Mouse (Mus musculus) layer of hippocampus, adult 2 months (tissue): ENCODE measurements around the gene Tspan12. TPM values are rescaled to one million over a fixed set of nuclear protein-coding genes. Genes with fewer than 3 reads are reported as not detected.

Experiments
- DNase-seq, 2 experiments: peaks; one replicate each; pipeline ENCODE4 v3.0.0; 2022; ENCODE audit warnings: low spot score in 2 of 2
- H3K27ac ChIP-seq: fragments of 200-600 bp; 2 replicates; pipeline ENCODE4 v1.8.1; 2022
- H3K4me3 ChIP-seq: fragments of 200-600 bp; 2 replicates; pipeline ENCODE4 v1.8.1; 2022; ENCODE audit warnings: mild to moderate bottlenecking
- CTCF ChIP-seq: fragments of 200-600 bp; conservative IDR thresholded peaks from 2 replicates; pipeline ENCODE4 v1.8.1; 2022; ENCODE audit warnings: antibody characterized with exemption, mild to moderate bottlenecking, moderate library complexity
- total RNA-seq, 2 experiments: library from RNA; stranded (reverse); gene quantifications; 2 replicates each; pipeline ENCODE4 v1.2.3; 2021

Gene Tspan12
- total RNA-seq, 2 experiments from 2014 or later: 27.8 to 29.2 TPM

DNA sequence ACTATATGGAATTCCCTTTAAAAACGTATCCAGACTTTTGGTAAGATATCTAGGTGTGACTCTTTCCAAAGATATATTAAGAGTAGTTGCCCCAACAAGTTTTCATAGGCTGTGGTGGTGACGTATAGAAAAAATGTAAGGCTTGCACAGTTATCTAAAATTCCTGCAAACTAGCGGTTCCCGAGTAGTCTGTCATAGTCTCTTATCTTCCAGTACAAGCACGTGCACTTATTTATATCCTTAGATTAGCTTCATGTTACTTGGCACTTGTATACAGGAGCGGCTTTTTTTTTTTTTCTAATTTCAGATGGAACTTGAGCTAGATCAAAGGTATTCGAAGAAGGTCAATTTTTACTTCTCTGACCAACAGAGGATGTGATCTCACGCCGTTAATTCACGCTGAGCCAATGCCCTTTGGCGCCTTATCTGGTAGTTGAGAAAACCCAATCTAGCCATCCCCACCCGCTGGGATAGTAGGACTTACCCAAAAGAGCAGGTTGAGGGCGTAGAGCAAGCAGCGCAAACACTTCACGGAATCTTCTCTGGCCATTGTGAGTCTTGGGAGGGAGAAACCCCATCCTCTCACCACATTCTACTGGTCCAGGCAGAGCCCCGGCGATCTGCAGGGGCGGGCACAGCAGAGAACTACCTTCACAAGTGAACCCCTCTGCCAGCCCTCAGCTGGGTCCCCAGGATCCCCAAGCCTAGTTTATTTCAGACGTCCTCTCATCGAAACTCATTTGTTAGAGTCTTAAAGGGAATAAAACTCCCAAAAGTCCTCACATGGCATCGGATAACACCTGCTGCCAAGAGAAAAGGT lies 1.6 kb downstream of the Tspan12 start:
- no peak for DNase-seq
- no peak for TF ChIP-seq CTCF
- H3K27ac ChIP-seq: peak overlapping the region; percentile 81
- H3K4me3 ChIP-seq: peak overlapping the region; percentile 88

DNA sequence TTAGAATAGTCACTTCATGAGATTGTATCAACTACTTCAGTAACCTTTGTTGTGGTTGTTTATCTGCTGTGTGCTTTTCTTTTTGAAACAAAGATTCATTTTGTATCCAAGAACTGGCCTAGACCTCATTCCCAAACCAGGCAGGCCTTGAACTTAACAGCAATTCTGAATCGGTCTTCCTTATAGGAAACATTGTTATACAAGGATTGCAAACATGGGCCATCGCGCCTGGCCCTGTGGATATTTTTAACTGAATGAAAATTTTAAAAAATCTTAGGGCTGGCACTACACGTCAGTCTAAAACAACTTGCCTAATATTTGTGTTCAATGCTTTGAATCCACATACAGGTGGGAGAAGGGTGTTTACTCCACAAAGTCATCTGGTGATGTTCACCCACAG lies 3.5 kb downstream of the Tspan12 start:
- no peak for DNase-seq
- no peak for TF ChIP-seq CTCF
- H3K4me3 ChIP-seq: no peak overlapping the region
- no peak overlapping the region for H3K27ac ChIP-seq

DNA sequence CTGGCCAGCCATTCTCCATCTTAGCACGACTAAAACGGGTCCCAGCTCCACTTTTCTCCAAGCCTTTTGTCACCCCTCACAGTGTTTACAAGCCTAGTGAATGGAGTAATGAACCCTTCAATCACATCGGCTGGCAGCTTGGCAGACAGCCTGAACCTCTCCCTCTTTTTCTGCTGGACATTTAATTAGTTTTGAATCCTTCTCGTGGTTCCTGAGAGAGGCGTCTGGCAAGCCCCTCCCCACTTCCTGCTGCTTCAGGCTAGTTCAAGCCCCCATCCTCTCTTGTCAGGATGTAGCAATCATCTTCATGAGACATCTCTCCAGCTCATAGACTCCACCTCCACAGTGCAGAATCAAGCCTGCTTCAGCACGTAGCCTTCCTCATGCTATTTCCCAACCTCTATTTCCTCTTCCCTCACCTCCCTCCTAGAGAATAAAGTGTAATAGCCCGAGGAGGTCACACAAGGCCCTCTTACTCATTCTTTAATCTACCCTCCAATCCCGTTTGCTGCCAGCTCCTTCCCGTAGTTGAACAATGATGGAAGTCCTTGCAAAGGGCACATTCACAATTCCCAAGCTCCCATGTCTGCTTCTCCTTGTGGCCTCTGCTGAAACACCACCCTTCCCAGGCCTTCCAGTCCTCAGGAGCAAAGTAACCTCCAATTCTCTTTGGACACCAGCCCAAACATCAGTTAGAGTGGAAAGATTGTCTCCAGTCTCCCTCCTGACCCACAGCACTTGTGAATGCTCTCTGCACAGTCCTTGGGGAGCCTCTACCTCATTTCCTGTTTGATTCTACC lies 12.1 kb downstream of the Tspan12 start:
- DNase-seq: peak in 1 of 2 experiments; percentile 23
- peak overlapping the region; percentile 51; the same call in 1 of the 2 replicates for H3K27ac ChIP-seq
- H3K4me3 ChIP-seq: no peak overlapping the region
- TF ChIP-seq CTCF: no peak

DNA sequence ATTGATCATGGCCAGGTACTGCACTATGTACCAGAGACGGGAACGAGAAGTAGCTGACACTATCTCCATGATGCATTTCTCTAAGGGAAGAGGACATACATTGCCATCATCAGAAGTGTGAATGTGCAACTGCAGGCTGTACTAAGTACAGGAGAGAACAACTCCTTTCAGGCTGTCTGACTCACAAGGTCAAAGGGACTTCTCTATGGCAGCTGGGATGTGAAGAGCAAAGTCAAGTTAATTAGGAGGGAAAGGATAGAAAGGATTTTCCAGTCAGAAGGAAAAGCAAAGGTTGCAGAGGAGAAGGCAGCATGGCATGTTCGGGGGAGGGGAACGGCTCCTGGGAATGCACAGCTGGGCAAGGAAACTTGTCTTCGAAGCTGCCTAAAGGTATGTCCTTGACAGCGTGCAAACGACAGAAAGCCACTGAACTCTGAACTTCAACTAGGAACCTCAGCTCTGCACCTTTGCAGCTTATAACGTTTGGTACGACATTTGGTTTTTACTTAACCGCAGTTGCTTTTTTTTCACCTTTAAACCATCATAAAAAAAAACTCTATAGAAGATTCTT lies 13.0 kb downstream of the Tspan12 start:
- no peak for TF ChIP-seq CTCF
- no peak for DNase-seq
- no peak overlapping the region for H3K27ac ChIP-seq
- H3K4me3 ChIP-seq: no peak overlapping the region

DNA sequence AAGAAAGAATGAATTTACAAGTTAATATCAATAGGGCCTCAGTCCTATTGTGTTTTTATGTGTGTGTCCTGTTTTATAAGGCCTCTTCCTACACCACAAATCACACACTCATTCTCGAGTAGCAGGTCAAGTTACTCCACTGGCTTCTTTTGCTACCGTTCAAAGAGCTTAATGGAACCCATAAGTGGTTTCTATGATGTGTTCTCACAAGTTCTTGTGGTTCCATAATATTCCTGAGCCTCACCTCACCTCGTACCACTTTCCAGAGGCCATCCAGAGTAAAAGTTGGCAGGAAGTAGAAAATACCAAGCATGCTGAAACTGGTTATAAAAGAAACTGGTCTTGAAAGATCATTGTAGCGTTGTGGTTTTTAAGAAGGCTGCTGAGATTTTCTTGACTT lies 18.8 kb downstream of the Tspan12 start:
- H3K27ac ChIP-seq: no peak overlapping the region
- no peak for TF ChIP-seq CTCF
- no peak for DNase-seq

DNA sequence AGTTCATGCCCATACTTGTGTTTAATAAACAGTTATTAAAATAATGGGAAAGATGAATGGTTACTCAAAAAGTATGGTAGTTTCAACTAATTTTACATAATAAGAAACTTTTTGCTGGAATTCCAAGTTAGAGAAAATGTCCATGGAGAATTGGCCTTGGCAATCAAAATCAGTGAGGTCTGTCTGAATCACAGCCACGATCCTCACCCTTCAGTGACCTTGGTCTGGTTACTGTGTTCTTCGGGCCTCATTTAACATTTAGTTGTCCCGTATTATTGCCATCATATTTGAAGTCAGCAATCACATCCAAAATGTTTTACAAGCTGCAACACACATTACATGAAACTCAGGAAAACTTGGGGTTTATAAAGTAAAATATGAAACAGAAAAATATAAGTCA lies 20.4 kb downstream of the Tspan12 start:
- Histone ChIP-seq H3K27ac (no peak overlapping the region), H3K4me3 (no peak overlapping the region)
- TF ChIP-seq CTCF: no peak
- no peak for DNase-seq

More for the DNA sequence above, 18.8 kb downstream of the Tspan12 start:
- H3K4me3 ChIP-seq: no peak overlapping the region

DNA sequence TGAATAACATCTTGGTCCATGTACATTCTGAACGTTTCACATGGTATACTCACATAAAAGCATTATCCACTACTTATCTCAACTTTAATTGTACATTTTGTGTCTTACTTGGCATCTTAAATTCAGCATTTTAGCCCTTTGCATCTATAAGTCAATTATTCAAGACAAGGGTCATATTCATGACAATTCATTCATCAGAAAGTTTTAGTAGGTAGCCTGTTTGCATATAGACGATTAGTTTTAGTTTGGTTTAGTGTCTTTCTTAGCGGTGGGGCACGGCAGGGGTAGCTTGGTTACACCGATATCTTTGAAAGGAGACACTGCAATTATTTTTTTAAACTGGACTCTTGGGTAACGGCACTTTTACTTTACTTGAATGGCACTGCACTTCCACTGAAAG lies 21.4 kb downstream of the Tspan12 start:
- Histone ChIP-seq H3K4me3 (no peak overlapping the region), H3K27ac (no peak overlapping the region)
- no peak for TF ChIP-seq CTCF
- no peak for DNase-seq

DNA sequence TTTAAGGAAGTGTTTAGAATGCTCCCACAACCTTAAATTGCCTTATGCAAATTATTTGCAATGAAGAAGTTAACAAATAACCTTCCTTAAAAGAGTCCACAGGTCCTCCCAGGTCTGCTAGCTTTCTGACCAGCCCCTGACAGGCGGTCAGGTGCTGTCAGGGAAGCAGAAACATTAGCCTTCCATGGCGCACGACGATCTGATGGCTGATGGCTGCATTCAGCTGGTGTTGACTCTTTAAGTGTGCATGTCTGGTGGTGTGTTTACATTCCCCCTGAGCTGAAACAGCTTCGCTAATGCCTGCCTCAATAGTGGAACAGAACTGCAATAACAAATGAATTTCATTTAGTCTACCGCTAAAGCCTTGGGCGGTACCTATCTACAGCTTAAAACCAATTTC lies 22.4 kb downstream of the Tspan12 start:
- DNase-seq: no peak
- H3K4me3 ChIP-seq: no peak overlapping the region
- H3K27ac ChIP-seq: no peak overlapping the region
- TF ChIP-seq CTCF: no peak

DNA sequence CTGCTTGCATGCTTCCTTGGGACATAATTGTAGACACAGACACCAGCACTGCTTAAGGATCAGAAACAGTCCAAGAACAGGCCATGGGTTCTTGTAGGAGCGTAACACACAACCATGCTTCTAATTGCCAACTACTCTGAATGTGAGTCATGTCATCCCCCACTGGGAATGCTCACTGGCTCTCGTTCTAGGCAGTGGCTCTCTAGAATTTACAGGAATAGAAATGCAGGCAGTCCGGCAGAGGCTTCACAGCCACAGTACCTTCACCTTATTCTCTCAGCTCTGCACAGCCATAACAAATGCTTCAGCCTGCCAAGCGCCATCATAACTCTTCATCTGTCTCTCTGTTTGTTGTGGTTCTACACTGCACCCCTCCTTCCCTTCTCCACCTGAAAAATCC lies 23.9 kb downstream of the Tspan12 start:
- TF ChIP-seq CTCF: no peak
- H3K27ac ChIP-seq: no peak overlapping the region
- no peak overlapping the region for H3K4me3 ChIP-seq
- DNase-seq: no peak

DNA sequence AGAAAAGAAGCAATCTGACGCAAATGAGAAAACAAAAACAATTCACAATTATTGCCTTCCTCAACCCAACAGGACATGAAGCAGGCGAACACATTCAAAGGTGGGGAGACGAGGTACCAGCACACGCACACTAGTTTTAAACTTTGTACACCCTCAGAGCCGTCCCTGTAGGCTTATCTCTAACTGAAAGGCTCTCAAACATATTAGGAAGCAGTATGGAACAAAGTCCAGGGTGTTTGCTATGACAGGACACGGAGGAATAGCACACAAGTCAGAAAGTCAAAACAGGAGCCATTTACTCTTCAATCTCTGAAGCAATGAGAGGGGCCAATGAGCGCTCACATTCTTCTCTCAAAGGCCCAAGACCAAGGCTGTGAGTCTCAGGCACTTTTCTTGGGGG lies 24.3 kb downstream of the Tspan12 start:
- no peak overlapping the region for H3K27ac ChIP-seq
- no peak for DNase-seq
- H3K4me3 ChIP-seq: no peak overlapping the region
- TF ChIP-seq CTCF: no peak

DNA sequence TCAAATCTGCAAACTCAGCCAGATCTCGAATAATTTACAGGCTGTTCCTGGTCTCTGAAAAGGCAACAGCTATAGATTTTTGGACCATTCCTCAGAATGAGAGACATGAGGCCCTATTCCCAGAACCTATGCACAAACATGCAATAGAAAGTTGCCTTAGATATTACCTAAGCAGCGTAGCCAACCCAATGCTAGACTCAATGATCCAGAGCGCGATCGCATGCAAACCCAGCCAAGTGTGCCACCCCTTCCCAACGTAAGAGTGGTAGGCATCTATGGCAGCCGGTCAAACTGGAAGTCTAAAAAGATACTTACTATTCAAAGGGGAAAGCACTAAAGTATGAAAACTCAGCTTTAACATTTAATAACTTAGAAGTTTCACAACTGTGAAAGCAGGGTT lies 28.6 kb downstream of the Tspan12 start:
- no peak for DNase-seq
- no peak for TF ChIP-seq CTCF
- H3K4me3 ChIP-seq: no peak overlapping the region
- no peak overlapping the region for H3K27ac ChIP-seq

DNA sequence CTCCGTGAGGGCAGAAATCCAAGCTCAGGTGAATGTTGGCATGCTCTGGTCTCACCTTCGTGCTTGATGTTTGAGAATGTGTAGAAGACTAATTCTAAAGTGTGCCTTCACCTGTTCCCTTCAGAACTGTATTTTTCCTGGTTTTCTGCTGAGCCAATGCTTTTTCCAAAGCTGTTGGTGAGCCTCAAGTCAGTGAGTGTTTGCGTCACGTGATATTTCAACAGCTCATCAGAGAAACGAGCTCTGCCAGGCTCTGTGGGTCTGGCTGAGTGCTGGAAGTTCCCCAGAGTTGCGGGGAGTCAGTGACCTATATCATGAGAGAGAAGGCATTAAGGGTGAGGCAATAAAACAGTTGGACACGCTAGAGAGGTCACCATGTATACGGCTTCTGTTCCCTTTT lies 29.0 kb downstream of the Tspan12 start:
- no peak for TF ChIP-seq CTCF
- H3K4me3 ChIP-seq: no peak overlapping the region

DNA sequence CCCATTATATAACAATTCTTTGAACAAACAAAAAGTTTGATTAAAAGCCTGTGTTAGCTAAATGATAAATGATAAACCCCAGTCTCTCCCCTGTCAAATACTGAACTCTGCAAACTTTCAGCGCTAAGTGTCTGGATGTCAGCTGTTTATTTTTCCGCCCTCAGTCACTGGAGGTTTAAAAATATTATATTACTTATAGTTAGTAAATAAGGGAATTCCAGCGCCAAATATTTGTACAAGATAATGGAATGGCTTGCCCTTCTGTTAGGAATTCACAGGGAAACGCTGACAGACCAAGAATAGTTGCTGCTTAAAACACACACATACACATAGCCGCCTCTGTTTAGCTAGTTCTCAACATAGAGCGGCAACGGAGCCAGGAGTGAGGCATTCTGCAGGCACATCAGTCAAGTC lies 29.6 kb downstream of the Tspan12 start:
- no peak for DNase-seq
- TF ChIP-seq CTCF: no peak
- Histone ChIP-seq H3K27ac (no peak overlapping the region), H3K4me3 (no peak overlapping the region)

More for the DNA sequence above, 29.0 kb downstream of the Tspan12 start:
- no peak overlapping the region for H3K27ac ChIP-seq
- DNase-seq: no peak
